Mouse (Mus musculus): Measurements from ENCODE around the gene Rbsn. TPM values are rescaled to one million over a fixed set of nuclear protein-coding genes. Genes with fewer than 3 reads are reported as not detected.

The Rbsn gene
- polyA plus RNA-seq (2015; fragmentation: Nextera tagmentation; extraction: Ambion mirVana), result 8.9 and 12.3 TPM in 2 replicates

DNA sequence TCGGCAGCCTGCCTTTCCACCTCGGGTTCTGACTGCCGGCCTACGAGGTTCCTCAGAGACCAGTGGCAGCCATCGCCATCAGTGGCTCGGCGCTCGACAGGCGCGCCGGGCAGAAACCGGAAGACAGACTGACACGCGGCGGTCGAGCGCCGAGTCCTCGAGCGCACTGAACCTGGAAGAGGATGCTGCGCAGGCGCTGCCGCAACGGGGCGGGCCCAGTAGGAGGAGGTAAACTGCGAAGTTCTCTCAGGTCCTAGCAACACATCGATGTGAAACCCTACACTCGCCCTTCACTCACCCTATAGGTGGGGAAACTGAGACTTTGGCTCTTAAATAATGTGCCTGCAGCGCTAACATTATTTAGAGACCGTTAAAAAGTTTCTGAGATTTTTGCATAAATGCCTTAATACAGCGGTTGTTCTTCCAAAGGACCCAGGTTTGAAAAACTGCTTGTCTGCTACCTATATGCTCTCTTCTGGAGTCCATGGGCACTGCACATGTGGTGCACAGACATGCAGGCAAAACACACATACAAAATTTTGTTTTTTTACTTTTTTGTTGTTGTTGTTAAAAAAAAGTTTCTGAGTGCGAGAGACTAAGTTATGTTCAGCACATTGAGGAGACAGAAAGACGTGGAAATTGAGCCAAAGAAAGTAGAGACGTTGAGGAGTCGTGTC is at the start of gene Rbsn:
TSS of gene Rbsn (minus strand) at position 153 of the 677 bp plus-strand sequence.
- 9% methylated on average over 35 of the region's 35 CpGs for WGBS (ENCODE audit: insufficient replicate concordance)
- ATAC-seq (ENCODE audit: low read depth), result peak; percentile 93
- Histone ChIP-seq H3K27ac (peak within 1 kb of the TSS; percentile 88), H3K4me3 (replicated peaks) (peak within 1 kb of the TSS; percentile 97), H3K4me1 (replicated peaks) (peaks cover 29% of the 10 kb centered on the region), H3K27me3 (no peaks in the 10 kb centered on the region), H3K9me3 (replicated peaks) (no peaks in the 10 kb centered on the region), H3K4me2 (peak within 1 kb of the TSS; percentile 95), H3K9ac (peak within 1 kb of the TSS; percentile 93), H3K36me3 (peaks cover 12% of the 10 kb centered on the region)
- DNase-seq, result peak; percentile 86

DNA sequence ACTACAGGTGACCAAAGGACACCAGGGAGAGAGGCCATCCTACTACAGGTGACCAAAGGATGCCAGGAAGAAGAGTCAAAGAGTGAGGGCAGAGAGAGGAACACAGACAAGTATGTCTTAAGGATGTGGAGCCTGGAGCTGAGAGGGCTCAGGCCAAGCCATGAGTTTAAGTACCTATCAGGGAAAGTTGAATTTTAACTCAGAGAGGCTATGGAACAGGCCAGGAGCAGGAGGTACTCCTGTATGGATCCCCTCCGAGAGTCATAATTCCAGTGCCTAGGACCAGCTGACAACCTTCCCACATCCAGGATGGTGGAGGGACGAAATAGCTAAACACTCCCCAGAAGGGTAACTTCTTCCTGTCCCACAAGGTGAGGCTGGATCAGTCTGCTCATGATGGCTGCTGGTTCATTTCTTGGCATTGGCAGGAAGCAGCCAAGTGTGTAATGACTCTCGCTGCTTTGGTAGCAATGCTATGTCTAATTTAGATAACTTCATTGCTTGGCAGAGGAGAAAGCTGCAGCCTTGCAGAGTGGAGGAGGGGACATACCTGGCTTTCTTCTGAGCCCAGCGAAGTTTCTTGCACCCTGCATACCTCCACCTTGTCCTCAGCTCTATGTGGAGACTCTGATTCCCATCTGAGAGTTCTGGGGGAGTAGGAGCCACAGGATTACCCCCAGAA is 46.6 kb upstream of the Rbsn start:
- H3K27me3 ChIP-seq, result 0 out of 2 replicates have a peak, but pooled peaks cover 5% of the 10 kb centered on the region
- DNase-seq (no peak), ATAC-seq (ENCODE audit: low read depth) (no peak)
- 58% methylated on average over 4 of the region's 4 CpGs for WGBS (ENCODE audit: insufficient replicate concordance)
- H3K4me3 ChIP-seq (replicated peaks), result no peak overlapping the region
- no peaks in the 10 kb centered on the region for H3K9me3 ChIP-seq (replicated peaks)
- H3K4me2 ChIP-seq, result no peak overlapping the region
- peaks cover 5% of the 10 kb centered on the region for H3K4me1 ChIP-seq (replicated peaks)
- no peaks in the 10 kb centered on the region for H3K36me3 ChIP-seq
- no peak overlapping the region for H3K9ac ChIP-seq
- no peak overlapping the region for H3K27ac ChIP-seq

DNA sequence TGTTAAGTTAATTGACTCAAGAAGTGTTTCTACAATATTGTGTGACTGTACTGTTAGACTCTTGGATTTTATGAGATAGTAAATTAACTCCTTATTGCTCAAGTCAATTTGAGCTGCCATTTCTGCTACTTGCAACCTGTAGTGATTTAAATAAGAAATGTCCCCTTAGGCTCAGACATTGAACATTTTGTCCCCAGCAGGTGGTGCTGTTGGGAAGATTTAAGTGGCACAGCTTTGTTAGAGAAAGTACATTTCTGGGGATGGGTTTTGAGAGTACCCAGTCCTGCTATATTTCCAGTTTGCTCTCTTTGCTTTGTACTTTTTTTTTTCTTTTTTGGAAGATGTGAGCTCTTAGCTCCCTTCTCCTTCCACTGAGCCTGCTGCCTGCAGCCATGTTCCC is 40.6 kb upstream of the Rbsn start:
- DNase-seq, result no peak

DNA sequence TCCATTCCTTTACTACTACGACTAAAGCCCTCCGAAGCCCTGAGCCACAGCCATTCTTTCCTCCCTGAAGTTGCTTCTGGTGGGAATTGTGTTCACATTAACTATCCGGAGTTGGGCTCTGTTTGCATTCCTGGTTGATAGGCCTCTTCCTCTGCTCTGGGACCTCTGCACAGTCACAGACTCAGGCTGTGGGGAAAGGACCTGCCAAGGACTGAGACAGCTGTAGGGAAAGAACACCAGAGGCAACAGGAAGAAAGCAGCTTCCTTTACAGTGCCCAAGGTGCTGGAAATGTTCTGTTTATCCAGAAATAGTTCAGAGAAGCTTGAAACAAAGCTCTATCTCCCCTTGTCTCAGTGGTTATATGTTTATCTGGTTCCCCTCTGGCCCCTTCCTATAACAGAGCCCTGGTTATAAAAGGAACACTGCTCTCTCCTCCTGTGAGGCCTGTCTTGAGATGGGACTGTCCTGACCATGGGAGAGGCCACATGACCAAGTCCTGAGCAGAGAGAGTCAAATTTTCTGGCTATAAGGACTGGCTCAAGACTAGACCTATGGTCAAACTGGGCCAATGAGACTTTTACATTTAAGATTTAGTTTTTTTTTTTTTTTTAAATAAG is 38.6 kb upstream of the Rbsn start:
- no peak overlapping the region for H3K27ac ChIP-seq
- ATAC-seq (ENCODE audit: low read depth), result no peak
- no peaks in the 10 kb centered on the region for H3K36me3 ChIP-seq
- WGBS (ENCODE audit: insufficient replicate concordance), result 38% methylated on average over 3 of the region's 3 CpGs
- H3K9me3 ChIP-seq (replicated peaks), result no peaks in the 10 kb centered on the region
- peaks cover under 1% of the 10 kb centered on the region; the same call in 1 of the 2 replicates for H3K27me3 ChIP-seq
- H3K9ac ChIP-seq, result no peak overlapping the region
- H3K4me1 ChIP-seq (replicated peaks), result 0 out of 2 replicates have a peak, but pooled peaks cover 3% of the 10 kb centered on the region
- H3K4me2 ChIP-seq, result no peak overlapping the region
- DNase-seq, result no peak
- H3K4me3 ChIP-seq (replicated peaks), result no peak overlapping the region

More for the DNA sequence above, 40.6 kb upstream of the Rbsn start:
- ATAC-seq (ENCODE audit: low read depth), result no peak
- Histone ChIP-seq H3K27me3 (0 out of 2 replicates have a peak, but pooled peaks cover 3% of the 10 kb centered on the region), H3K4me2 (no peak overlapping the region), H3K36me3 (no peaks in the 10 kb centered on the region), H3K4me3 (replicated peaks) (no peak overlapping the region), H3K27ac (no peak overlapping the region), H3K9me3 (replicated peaks) (no peaks in the 10 kb centered on the region), H3K9ac (no peak overlapping the region), H3K4me1 (replicated peaks) (peaks cover 9% of the 10 kb centered on the region)

DNA sequence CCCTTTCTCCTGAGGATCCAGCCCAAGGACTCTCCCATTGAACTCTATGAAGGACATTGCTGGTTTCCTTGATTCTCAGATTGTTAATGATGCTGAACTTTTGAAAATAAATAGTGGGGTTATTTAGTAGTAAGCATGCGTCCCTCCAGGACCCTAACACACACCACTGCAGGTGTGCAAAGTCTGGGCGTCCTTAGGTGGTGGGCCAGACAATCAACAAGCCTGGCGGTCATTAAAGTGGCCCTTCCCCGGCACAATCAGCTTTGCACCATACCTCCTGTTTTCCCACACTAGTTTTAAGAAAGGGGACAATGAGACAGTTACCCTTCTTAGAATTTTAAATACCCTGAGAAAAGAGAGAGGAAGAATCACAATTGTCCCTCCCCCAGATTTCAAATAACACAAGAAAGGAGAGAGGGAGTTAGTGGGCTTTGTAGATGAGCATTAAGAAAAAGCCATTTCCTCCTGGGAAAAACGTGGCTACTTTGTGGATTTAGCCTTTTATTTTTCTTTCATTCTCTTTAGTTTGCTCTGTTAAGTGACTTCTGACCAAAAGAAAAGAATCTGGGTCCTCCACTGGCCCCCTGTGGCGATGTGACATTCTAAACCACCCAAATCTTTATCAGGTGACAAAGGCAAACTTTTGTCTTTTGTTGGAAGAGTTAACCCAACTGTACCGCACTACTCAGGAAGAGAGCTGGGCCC is 32.6 kb upstream of the Rbsn start:
- H3K9ac ChIP-seq, result no peak overlapping the region
- 30% methylated on average over 7 of the region's 7 CpGs for WGBS (ENCODE audit: insufficient replicate concordance)
- ATAC-seq (ENCODE audit: low read depth), result no peak
- no peak overlapping the region for H3K27ac ChIP-seq
- no peaks in the 10 kb centered on the region for H3K9me3 ChIP-seq (replicated peaks)
- H3K4me2 ChIP-seq, result no peak overlapping the region
- H3K36me3 ChIP-seq, result no peaks in the 10 kb centered on the region
- peaks cover 55% of the 10 kb centered on the region for H3K27me3 ChIP-seq
- H3K4me1 ChIP-seq (replicated peaks), result 0 out of 2 replicates have a peak, but pooled peaks cover 6% of the 10 kb centered on the region
- no peak overlapping the region for H3K4me3 ChIP-seq (replicated peaks)
- no peak for DNase-seq

DNA sequence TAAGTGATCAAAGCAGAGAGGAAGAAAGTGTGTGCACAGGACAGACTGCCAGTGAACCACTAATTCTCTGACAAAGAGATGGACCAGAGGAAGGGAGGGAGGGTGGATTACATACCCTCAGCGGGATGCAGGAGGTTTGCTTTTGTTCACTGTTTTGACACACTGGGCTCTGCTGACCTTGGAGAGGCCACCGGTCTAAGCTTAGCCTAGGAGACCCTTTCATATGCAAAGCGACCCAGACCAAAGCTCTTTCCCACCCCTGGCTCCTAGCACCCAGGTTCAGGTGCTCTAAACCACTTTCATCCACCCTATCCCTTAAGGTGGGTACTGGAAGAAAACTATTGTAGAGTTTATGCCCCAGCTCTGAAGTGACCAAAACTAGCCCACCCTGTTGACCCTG is 31.6 kb upstream of the Rbsn start:
- Histone ChIP-seq H3K4me2 (no peak overlapping the region), H3K27me3 (peaks cover 56% of the 10 kb centered on the region), H3K9ac (no peak overlapping the region), H3K27ac (no peak overlapping the region), H3K36me3 (no peaks in the 10 kb centered on the region), H3K4me3 (replicated peaks) (no peak overlapping the region), H3K9me3 (replicated peaks) (no peaks in the 10 kb centered on the region), H3K4me1 (replicated peaks) (peaks cover 8% of the 10 kb centered on the region; the same call in 1 of the 2 replicates)
- DNase-seq (no peak), ATAC-seq (ENCODE audit: low read depth) (no peak)
- 23% methylated on average over 3 of the region's 3 CpGs for WGBS (ENCODE audit: insufficient replicate concordance)

DNA sequence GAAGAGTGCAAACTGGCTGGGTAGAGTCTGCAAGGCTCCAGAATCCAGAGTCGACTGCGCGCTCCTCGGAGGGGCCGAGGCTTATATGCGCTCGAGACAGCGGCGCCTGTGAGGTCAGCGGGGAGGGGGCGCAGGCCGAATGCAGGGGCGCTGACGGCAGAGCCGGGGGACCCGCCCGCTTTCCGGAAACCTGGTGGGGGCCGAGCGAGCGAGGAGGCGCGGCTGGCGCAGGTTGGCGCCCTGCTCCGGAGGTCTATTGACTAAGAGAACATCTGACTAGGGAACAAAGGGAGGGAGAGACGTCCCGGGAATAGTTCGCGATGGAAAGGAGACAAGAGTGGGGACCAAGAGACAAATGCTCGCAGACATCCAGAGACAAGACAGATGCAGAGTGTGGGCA is 29.9 kb upstream of the Rbsn start, which contains the start of gene Trh:
TSS of gene Trh (minus strand) at position 60 of the 400 bp plus-strand sequence.
- Histone ChIP-seq H3K9me3 (replicated peaks) (no peaks in the 10 kb centered on the region), H3K36me3 (no peaks in the 10 kb centered on the region), H3K9ac (no peak within 1 kb of the TSS), H3K27ac (no peak within 1 kb of the TSS), H3K4me2 (peak within 1 kb of the TSS; percentile 30; the same call in 1 of the 2 replicates), H3K4me3 (replicated peaks) (no peak within 1 kb of the TSS), H3K27me3 (peaks cover 56% of the 10 kb centered on the region), H3K4me1 (replicated peaks) (peaks cover 11% of the 10 kb centered on the region; the same call in 1 of the 2 replicates)
- no peak for DNase-seq
- ATAC-seq (ENCODE audit: low read depth), result no peak
- WGBS (ENCODE audit: insufficient replicate concordance), result 1% methylated on average over 31 of the region's 31 CpGs

DNA sequence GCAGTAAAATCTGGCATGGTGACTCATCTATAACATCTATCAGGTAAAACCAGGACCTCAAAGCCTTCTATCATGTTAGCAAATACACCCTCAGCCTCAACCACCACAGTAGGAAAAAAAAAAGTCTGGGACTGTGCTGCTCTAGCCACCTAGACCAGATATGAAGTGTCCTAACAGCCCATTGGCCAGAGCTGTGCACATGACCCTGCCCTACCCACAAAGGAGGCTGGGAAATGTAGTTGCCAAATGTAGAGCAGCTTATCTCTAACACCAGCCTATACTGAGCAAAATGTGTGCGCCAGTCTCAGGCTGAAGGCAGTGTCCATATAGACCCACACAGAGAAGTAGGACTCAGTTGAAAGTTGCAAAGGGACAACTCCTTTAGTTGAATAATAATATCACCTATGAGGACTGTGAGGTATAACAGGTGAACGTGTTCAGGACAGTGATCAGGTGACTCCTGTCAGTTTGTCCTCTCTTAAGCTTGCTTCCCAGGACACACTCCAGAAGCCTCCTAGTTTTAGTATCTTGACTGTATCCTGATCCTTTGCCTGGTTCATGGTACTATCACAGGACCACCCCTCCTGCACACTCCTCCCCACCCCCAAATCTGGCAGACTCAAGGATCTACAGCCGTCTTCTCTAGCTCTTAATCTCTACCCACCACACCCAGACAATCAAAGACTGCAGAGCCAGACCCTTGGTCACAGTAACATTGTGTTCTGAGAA is 26.6 kb upstream of the Rbsn start:
- WGBS (ENCODE audit: insufficient replicate concordance), result 18% methylated on average over 3 of the region's 3 CpGs
- Histone ChIP-seq H3K4me2 (no peak overlapping the region), H3K9ac (no peak overlapping the region), H3K27ac (no peak overlapping the region), H3K9me3 (replicated peaks) (no peaks in the 10 kb centered on the region), H3K4me1 (replicated peaks) (peaks cover 11% of the 10 kb centered on the region; the same call in 1 of the 2 replicates), H3K4me3 (replicated peaks) (no peak overlapping the region), H3K27me3 (peaks cover 41% of the 10 kb centered on the region), H3K36me3 (no peaks in the 10 kb centered on the region)
- DNase-seq (peak; percentile 71), ATAC-seq (ENCODE audit: low read depth) (peak; percentile 99)

DNA sequence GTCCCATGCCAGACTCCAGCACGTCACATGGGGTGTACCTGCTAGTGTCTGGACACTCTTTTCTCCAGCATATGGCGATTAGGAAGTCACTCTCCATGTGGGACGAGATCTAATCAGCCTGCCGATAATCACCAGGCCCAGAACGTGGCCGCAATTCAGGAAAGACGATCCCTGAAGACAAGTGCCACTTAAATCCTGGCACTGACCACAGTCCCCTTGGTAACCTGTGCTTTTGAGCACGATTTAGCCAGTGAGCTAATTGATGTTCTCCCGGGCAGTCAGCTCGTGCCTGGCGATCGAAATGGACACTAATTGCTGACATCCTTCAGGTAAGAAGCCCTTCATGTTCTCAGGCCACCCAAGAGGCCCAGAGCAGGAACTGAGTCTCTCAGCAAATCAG is 20.3 kb upstream of the Rbsn start:
- no peaks in the 10 kb centered on the region for H3K36me3 ChIP-seq
- 58% methylated on average over 12 of the region's 12 CpGs for WGBS (ENCODE audit: insufficient replicate concordance)
- H3K27ac ChIP-seq, result no peak overlapping the region

DNA sequence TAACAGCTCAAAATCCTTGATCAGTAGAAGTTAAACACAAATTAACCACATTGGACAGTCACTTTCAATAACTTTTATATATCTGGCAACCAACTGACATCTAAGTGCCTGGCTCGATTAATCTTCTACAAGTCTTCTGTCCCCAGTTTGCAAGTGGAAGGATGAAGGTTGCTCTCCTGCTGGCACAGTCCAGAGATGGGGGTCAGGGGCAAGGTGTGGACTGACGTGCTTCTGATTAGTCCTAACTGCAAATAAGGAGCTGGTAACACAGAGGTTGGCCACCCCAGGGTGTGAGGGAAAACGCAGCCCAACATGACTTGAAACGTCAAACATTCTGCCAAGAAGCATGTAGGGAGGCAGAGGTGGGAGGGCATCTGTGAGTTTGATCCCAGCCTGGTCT is 17.0 kb upstream of the Rbsn start:
- Histone ChIP-seq H3K36me3 (no peaks in the 10 kb centered on the region), H3K4me2 (no peak overlapping the region), H3K27me3 (no peaks in the 10 kb centered on the region), H3K4me1 (replicated peaks) (no peaks in the 10 kb centered on the region), H3K9me3 (replicated peaks) (no peaks in the 10 kb centered on the region), H3K27ac (no peak overlapping the region), H3K4me3 (replicated peaks) (no peak overlapping the region), H3K9ac (no peak overlapping the region)
- 49% methylated on average over 4 of the region's 4 CpGs for WGBS (ENCODE audit: insufficient replicate concordance)
- ATAC-seq (ENCODE audit: low read depth) (no peak), DNase-seq (no peak)

More for the DNA sequence above, 20.3 kb upstream of the Rbsn start:
- no peaks in the 10 kb centered on the region for H3K27me3 ChIP-seq
- H3K4me2 ChIP-seq, result no peak overlapping the region
- no peak overlapping the region for H3K9ac ChIP-seq
- ATAC-seq (ENCODE audit: low read depth) (no peak), DNase-seq (no peak)
- no peak overlapping the region for H3K4me3 ChIP-seq (replicated peaks)
- H3K9me3 ChIP-seq (replicated peaks), result no peaks in the 10 kb centered on the region
- no peaks in the 10 kb centered on the region for H3K4me1 ChIP-seq (replicated peaks)
